Mouse (Mus musculus) embryo, embryonic 10 days (tissue): Measurements from ENCODE around the gene Myl7.
"Not testable (repeated sequence)": the region's sequence is repeated elsewhere in the genome, so short reads cannot be mapped to it uniquely, and the experiment has no call there.

ENCODE experiments used
- DNase-seq: peaks from one replicate; pipeline ENCODE4 v3.0.0-alpha.2; 2015; ENCODE audit warnings: low spot score

Myl7 gene

DNA sequence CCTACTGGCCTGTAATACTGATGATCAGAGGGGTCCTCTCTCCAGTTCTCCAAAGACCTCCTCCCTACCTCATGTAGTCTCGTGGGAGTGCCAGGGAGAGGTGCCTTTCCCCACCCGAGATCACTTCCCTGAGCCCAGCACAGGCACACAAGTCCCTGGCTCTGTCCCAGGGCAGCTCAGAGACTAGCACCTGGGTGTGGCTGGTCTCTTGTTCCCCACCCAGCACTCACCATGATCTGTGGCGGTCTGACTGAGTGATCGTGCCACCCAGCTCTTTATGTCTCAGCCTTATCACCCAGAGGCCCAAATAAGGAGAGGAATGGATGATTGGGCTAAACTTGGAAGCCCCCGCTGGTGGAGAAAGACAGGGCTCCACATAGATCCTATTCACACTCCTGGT lies at the start of gene Myl7:
Gene Myl7, minus strand, starts transcription at position 252 of the 400 bp plus-strand sequence.
- no peak for DNase-seq

DNA sequence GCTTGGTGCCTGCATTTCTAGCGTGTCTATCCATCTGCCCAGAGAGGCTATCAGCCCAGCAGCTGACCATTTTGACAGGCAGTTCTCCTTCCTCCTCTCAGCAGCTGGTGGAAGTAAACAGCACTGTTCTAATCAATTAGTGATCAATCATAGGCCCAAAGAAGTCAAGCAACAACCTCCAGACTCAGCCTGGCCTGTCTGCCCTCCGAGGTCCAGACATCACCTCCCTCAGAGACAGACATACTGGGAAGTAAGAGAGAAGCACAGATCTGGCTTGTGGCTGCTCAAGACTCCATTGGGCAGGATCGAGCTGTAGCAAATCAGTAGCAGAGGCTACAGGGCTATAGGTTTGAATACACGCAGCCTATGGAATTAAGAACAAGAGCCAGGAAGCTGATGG lies 49.2 kb upstream of the Myl7 start:
- no peak for DNase-seq

DNA sequence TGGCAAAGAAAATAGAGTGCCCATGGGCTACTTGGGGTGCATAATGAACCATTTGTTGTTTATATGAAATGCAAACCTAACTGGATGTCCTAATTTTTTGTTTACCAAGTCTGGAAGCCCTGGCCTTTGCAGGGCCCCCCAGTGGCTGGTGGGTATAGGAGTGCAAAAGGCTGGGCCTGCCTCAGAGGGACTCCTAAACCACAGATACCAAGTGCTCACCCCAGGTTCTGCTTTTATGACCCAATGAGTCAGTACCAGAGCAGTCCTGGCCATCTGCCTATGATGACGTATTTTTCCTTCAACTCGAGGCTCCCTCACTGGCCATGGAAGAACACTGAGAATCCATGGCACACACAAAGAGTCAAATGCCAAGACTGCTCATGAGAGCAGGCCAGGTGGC lies 46.5 kb upstream of the Myl7 start:
- DNase-seq = no peak

DNA sequence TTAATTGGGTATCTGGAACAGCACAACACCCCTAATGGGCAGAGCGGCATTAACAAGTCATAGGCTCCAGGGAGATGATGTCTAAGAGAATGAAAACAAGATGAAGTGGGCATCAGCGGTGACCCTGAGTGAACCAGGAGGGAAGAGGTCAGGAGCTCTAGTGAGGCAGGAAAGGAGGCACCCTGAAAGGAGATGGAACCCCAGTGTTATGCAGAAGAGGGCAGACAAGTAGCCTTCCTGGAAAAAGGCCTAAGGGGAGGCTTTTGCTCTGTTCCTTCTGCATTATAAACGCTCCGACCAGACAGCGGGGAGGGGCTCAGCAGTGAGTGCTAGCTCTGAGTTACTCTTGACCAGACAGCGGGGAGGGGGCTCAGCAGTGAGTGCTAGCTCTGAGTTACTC lies 44.4 kb upstream of the Myl7 start:
- DNase-seq = no peak

DNA sequence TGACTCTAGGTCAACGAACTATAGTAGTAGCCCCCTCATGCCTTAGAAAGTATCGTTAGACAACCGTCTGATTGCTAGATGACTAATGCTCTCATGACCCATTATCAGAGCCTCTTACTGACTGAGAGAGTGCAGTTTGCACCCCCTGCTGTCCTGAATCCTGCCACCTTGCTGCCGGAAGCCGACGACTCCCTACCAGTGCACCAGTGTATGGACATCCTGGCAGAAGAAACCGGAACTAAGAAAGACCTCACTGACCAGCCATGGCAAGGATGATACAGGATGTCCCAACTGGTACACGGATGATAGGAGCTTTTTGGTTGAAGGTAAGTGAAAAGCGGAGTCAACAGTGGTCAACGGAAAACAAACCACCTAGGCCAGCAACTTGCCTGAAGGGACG lies 35.9 kb upstream of the Myl7 start:
- DNase-seq = not testable (repeated sequence)

DNA sequence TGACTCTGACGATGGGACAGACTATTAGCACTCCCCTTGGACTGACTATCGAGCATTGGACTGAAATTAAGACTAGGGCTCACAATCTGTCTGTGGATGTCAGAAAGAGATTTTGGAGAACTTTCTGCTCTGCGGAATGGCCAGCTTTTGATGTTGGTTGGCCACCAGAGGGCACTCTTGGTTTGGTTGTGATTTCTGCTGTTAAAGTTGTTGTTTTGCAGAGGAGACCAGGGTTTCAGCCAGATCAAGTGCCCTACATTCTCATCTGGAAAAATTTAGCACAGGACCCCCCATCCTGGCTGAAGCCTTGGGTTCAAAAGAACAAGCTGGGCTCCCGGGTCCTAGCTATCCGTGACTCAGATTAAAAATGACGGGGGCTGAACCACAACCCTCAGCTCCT lies 33.4 kb upstream of the Myl7 start:
- peak; percentile 29 for DNase-seq

DNA sequence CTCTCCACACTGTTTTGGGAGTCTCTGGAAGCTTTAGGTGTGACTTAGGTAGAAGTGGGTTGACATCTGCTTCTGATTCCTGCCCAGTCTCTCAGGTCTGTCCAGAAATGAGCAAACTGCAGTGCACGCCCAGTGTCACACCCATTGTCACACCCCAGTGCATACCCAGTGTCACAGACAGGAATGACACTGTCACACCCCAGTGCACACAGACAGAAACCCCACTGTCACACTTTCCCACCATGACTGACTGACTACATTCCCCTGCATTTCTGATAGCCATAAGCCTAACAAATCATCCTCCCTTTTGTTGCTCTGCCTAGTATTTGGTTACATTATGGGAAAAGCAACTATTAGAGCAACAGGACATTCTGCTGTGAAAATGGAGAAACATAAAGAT lies 32.0 kb upstream of the Myl7 start:
- DNase-seq = no peak

DNA sequence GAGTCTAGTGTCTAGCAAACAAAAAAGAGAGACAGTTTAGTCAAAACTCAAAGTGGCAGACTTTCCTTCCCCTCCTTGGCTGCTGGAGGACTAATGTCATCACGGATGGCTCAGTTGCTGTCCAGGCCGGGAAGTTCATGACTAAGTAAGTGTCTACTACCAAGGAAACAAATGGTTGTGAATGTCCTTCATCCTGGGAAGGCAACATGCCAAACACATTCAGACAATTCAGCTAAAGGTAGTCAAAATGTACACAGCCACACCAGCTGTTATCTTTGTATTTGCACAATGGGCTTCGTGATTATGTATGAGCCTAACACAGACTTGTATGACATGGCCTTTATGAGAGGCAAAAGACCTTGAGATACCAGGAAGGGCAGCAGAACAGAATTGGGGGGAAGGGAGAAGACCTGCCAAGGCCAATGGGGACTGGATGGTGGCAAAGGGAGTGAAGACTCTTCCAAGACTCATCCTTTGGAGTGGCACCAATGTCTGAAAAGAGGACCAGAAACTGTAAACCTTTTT lies 28.2 kb upstream of the Myl7 start:
- no peak for DNase-seq

DNA sequence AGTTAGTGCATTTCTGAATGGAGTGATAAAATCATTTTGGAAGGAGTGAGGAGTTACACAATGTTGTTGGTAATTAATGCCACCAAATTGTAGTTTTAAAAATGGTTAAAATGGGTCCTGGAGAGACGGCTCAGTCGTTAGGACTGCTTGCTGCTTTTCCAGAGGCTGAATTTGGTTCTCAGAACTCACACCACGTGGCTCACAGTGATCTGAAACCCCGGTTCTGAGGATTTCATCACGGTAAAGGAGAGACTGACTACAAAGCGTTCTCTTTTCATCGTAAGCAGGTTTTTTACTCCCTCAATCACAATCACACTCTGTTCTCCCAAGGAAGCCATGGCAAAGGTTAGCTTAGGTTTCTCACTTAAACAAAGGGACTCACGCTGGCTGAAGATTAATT lies 26.1 kb upstream of the Myl7 start:
- DNase-seq = no peak

DNA sequence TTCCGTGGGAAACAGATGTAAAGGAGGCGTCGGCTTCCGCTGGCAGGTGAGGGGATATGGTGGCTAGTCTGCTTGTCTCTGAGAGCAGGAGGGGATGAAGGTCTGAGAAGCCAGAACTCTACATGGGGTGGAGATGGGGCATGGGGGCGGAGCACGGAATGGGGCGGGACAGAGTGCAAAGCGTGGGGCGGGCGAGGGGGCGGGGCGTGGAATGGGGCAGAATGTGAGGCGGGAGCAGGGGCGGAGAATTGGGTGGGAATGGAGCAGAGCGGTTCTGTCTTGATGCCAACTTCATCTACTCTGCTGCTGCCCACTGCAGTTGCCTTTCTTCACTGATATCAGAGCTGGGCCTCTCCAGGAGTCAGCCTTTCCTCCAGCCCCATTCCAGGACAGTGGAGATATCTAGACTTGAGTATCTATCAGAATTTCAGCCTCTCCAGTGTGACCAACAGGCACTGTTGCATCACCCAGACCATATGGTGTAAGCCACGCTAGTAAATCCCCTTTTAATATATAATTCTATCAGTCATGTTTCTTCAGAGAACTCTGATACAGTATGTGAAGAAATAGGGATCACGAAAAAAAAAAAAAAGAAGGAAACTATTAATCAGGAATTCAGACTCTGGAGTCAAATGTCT lies 21.9 kb upstream of the Myl7 start:
- no peak for DNase-seq

DNA sequence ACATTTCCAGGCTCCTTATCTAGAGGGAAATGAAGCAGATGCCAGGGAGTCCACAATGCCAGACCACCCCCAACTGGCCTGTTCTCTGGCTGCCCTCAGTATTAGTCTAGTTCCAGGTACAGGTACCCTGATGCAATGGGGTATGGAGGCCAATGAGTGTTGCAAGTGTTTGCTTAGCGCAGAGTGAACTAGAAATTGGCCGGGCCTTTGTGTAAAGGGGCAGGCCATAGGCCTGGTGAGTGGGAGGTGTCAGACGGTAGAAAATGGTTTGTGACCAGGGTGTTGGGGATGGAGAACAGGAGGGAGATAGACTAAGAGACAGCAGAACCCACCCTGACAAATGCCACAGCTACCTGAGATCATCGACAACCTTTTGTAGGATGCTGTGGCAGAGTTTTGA lies 21.0 kb upstream of the Myl7 start:
- DNase-seq = no peak

DNA sequence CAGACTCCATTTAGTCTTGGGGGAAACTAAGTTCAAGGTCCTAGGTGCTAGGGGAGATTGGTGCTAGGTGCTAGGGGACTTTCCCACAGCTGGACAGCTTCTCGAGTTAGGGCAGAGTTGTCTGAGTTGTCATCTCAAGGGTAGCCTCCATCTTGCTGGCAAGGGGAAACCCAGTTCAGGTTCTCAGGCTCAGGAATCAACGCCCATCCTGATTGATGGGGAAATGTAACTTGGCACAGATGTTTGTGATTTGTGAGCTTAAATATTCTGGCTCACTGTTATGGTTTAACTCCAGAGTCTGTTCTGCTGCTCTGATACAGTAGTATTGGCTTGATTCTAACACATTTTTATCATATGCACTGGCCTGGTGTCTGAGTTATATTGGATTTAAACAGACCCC lies 19.5 kb upstream of the Myl7 start:
- DNase-seq = no peak

DNA sequence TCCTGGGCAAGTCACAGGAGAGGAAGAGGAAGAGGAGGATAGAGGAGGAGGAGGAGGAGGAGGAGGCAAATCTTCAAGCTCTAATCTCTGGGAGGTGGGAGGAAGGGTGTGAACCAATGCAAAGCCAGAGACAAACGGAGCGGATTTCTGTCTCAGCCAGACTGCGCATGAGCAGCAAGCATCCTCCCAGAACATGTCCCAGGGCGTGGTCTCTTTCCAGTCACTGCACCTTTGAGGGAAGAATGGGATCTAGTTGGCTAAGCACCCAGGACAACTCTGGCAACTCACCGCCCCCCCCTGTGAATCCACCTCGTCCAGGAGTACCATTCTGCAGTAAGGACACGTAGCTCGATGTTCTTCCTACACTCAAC lies 17.6 kb upstream of the Myl7 start:
- DNase-seq = no peak

DNA sequence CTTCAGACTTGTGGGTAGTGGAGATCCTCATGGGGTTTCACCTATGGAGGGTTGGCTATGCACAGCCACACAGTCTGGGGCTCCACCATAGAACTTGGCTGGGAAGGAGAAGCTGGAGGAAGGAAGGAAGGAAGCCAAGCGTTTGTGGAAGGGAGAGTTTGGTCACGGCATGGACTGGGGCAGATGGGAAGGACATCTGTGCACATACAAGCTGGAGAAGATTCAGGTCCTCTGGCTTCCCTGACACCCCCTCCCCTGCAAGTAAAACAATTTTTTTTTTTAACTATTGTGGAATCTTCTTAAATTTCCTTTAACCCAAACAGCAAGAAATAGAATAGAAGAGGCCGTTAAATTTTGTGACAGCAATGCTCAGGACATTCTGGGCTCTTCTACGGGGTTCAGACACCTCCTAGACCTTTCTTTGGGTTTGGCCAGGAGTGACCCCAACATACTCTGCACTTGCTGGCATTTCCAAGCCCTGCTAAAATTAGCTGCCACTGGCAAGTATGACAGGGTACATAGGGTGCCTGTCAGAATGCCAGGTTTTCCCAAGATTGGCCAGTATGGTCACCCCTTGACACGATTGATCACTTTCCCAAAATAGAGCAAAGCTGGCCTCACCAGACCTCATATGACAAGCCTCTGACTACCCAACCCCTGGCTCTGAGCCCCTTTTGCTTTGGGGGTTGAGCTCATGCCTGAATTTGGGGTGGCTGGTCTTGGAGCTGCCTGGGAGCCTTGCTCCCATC lies 17.0 kb upstream of the Myl7 start:
- no peak for DNase-seq

DNA sequence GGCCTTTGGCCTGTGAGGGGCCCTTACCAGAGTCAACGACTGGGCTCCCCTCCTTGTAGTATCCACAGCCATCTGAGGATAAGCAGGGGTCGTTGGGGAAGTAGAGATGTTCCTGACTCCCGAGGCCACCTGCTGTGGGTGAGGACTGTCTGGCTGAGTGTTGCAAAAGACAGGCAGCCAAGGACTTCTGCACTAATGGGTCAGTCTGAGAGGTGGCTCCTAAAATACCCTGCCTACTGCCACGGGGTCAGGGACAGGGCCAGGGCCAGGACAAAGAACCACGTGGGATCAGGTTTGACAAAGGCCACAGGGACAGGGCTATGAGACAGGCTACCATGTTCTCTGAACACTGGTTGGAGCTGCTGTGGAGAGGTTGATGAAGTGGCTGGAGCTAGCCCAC lies 16.4 kb upstream of the Myl7 start:
- no peak for DNase-seq

DNA sequence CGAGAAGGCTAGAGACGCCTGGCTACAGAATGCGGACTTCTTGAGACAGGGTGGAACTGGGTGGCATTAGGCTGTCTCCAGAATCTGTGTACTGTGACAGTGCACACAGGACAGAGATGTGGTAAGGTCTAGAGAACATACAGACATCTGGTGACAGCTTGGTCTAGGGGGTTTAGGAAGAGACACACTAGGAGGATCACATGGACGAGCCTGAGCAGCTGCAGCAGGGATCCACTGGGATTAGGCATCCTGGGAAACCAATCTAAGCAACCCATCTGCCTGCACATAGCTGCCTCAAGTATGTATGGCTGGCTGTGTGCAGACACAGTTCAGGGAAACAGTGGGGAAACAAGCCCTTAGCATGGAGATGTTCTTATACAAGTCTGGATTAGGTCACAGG lies 15.4 kb upstream of the Myl7 start:
- DNase-seq = no peak

DNA sequence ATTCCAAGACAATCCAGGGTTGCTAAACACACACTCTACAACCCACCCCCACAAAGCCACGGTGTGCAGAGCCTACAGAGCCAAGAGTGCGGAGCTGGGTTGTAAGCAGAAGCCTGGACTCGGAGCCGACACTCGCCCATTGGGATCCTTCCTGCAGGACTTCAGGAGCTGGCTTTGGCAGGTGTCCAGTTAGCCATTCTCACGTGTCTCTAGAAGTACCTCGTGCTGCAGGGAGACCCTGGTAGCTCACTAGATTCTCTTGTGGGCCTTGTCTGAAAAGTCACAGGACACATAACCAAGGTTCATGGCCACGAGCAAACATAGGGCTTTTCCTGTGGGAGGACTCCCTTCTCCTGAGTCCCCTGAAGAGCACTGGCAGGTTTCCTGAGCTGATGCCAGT lies 14.7 kb upstream of the Myl7 start:
- no peak for DNase-seq

DNA sequence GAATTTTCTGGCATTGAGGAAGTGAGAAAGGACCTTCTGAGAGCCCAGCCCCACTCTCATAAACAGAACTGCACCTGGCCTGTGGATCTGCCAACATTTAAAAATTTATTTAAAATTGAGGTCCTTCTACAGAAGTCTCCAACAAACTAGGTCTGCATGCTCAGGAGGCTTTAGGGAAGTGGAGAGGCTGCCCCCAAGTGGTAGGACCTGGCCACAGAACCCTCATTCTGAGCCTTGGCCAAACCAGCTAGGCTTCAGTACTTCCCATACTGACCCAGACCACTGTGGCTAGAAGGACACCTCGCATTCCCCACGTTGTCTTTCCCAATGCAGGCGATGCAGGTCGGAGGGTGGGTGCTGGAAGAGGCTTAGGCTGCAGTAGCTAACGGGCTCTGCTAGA lies 14.1 kb upstream of the Myl7 start:
- peak; percentile 79 for DNase-seq

DNA sequence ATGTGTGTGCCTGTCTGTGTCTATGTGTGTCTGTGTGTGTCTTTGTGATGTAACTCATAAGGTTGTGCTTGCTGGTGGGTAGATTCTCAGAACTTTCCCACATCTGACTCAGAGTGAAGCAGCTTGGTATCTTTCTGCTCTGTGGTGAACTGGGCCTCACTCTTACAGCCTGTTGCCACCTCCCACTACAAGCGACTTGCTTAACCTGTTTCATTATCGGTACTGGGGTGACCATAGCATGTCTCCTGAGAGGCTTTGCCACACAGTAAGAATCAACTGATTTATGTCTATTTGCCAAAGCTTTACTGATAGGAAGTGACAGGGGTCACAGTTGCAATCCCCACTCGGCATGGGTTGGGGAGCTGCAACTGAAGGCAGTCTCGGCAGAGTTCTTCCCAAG lies 10.1 kb upstream of the Myl7 start:
- no peak for DNase-seq

DNA sequence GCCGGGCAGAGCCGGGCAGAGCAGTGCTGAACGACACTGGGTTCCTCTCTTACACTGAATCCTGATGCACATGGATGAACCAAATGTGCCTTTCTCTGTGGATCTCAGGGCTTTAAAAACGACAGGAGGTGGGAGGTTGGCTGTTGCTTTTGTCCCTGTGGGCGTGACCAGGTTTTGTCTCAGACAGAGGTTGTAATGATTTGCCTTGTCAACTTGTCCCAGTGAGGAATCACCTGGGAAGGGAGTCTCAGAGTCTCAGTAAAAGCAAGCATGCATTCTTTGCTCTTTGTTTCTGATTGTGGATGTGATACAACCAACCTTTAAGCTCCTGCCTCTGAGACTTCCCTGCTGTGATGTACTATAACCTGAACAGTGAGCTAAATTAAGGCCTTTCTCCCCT lies 8.5 kb upstream of the Myl7 start:
- no peak for DNase-seq

DNA sequence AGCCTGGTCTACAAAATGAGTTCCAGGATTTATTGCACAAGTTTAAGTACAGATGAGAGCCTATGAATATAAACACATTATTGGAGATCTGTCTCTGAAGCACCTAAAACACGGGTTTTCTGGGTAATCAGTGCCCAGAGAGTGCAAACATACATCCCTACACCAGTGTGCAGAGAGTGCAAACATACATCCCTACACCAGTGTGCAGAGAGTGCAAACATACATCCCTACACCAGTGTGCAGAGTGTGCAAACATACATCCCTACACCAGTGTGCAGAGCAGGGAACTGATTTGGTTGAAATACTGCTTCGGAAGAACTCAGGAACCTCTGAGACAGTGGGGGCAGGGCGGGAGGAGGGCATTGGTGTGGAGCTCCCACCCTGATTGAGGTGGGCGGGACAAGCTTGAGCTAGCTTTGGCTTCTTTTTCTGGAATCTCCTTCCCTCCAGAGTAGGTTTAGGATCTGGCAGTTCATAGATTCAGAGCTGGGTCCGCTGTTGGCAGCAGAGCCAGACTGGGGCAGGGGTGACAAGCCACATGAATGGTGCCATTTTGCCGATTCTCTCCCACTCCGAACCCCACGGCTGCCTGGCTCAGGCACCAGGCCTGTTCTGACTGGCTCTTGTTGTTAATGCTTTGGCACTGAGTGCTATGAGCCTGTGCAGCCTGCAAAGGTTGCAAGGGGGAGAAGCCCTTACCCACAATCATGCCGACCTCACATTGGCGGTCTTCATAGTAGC lies 7.4 kb upstream of the Myl7 start:
- DNase-seq = no peak

DNA sequence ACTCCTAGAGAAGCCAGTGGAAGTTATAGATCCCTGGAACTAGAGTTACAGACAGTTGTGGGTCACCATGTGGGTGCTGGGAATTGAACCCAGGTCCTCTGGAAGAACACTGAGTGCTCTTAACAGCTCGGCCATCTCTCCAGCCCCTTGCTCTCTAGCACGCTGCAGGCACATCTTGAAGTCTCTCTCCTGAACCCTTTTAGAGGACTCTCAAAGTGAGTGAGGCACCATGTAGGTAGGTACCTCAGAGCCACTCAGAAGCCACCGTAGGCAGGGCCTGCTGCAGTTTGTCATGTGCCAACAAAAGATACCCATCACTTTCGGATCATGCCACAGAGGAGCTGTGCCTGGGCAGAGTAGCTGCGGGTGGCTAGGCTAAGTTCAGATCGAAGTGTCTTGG lies 6.3 kb upstream of the Myl7 start:
- DNase-seq = no peak

DNA sequence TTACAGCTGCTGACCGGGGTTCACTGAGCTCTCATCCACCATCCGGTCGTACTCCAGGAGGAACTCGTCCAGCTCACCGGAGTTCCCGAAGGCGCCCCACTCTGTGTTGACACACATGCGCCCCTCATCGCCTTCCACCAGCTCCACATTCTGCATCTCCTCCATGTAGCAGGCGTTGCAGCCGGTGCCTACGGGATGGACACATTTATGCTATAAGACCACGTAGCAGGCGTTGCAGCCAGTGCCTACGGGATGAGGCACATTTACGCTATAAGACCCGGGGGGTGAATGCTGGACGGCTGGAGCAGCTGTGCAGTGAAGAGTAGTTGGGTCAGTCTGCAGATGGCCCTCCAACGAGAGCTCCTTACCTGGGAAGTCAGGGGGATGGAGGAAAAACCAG lies 5.8 kb upstream of the Myl7 start:
- DNase-seq = no peak
